Mouse (Mus musculus): ENCODE results near the gene Nrxn3. TPM values are rescaled to one million over a fixed set of nuclear protein-coding genes. Genes with fewer than 3 reads are reported as not detected.

The Nrxn3 gene
- polyA plus RNA-seq, 1 experiment from 2014 or later: 16.9 TPM

DNA sequence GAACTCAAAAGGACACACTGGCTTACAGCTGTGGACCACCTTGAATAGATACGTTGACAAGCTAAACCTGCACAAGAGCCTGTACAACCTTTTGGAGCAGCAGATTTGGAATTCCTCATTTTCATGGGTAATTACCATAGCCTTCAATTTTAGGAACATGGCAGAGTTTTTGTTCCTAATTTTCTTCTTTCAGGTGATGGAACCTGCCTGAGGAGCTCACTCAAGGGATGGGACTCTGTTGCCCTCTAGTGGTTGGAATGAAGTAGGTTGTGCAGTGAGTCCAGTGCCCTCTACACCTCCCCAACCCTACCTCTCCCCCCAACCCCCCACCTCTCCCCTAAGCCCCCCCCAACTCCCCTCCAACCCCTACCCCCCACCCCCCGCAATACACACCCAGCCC is 411.7 kb downstream of the Nrxn3 start:
- ATAC-seq (ENCODE audit: low FRiP score) (peak; percentile 62), DNase-seq (ENCODE audit: low spot score, missing footprints) (peak; percentile 68)
- H3K4me3 ChIP-seq (ENCODE audit: low read depth, low read length): no peak overlapping the region
- 79% methylated on average over 2 of the region's 2 CpGs for WGBS
- H3K36me3 ChIP-seq (ENCODE audit: control insufficient read depth, insufficient read depth, low read length): no peaks in the 10 kb centered on the region
- no peak overlapping the region for H3K4me2 ChIP-seq
- no peak overlapping the region for H3K9ac ChIP-seq (ENCODE audit: low read length)
- no peak overlapping the region for H3K27ac ChIP-seq (ENCODE audit: low read depth, low read length)
- H3K9me3 ChIP-seq (ENCODE audit: control insufficient read depth, low read length): no peaks in the 10 kb centered on the region
- H3K4me1 ChIP-seq (ENCODE audit: control insufficient read depth, insufficient read depth, low read length): no peaks in the 10 kb centered on the region
- no peaks in the 10 kb centered on the region for H3K27me3 ChIP-seq (ENCODE audit: control insufficient read depth, insufficient read depth, low read length)

DNA sequence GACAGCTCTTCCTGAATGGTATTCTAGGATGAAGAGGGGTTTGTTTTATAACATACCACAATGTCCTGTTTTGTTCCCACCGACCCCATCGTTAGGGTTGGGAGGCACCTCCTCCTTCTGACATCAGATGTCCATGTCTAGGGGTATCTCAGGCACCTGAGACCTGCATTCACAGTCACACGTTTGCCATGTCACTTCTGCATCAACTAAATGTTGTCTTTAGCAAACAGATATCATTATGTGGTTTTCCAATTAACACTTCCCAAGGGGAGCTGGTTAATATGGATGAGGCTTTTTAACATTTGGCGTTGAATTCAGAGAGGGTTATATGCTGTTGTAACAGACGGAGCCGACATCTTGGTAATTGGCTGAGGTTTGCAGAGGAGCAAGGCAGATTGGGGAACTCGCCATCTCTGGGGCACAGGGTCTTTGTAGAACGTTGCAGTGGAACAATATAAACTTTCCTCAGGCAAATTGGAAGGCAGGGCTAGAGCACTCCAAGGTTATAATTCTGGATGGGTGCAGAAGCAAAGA is 412.2 kb downstream of the Nrxn3 start:
- Histone ChIP-seq H3K36me3 (ENCODE audit: control insufficient read depth, insufficient read depth, low read length) (no peaks in the 10 kb centered on the region), H3K4me3 (ENCODE audit: low read depth, low read length) (no peak overlapping the region), H3K4me1 (ENCODE audit: control insufficient read depth, insufficient read depth, low read length) (no peaks in the 10 kb centered on the region), H3K9me3 (ENCODE audit: control insufficient read depth, low read length) (no peaks in the 10 kb centered on the region), H3K27ac (ENCODE audit: low read depth, low read length) (no peak overlapping the region), H3K27me3 (ENCODE audit: control insufficient read depth, insufficient read depth, low read length) (no peaks in the 10 kb centered on the region), H3K4me2 (no peak overlapping the region), H3K9ac (ENCODE audit: low read length) (no peak overlapping the region)
- ATAC-seq (ENCODE audit: low FRiP score) (peak; percentile 30), DNase-seq (ENCODE audit: low spot score, missing footprints) (peak; percentile 72)
- 70% methylated on average over 8 of the region's 8 CpGs for WGBS

DNA sequence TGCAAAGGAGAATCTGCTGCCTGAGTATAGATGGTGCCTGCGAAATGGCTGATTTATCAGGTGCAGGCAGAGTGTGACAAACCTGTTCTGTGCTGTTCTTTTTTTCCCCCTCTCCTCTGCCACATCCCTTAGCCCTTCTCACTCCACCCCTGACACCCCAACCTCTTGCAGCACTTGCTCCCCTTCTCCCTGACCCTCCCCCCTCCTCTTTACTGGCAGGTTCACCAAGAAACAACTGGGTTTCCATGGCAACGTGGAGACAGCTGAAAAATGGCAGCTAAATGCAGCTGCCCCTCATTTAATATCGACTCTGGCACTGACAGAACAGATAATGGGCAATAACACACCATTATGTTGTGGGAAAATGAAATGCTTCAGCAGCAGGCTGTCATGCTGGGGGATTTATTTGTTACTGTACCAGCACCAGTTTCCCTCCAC is 426.3 kb downstream of the Nrxn3 start:
- H3K4me3 ChIP-seq (ENCODE audit: low read depth, low read length): no peak overlapping the region
- H3K9ac ChIP-seq (ENCODE audit: low read length): peak overlapping the region; percentile 17; the same call in 1 of the 2 replicates
- H3K36me3 ChIP-seq (ENCODE audit: control insufficient read depth, insufficient read depth, low read length): no peaks in the 10 kb centered on the region
- ATAC-seq (ENCODE audit: low FRiP score) (peak; percentile 90), DNase-seq (ENCODE audit: low spot score, missing footprints) (peak; percentile 91)
- peak overlapping the region; percentile 23 for H3K4me2 ChIP-seq
- WGBS: 14% methylated on average over 3 of the region's 3 CpGs
- H3K4me1 ChIP-seq (ENCODE audit: control insufficient read depth, insufficient read depth, low read length): peaks cover 11% of the 10 kb centered on the region
- peak overlapping the region; percentile 3; the same call in 1 of the 2 replicates for H3K27ac ChIP-seq (ENCODE audit: low read depth, low read length)
- H3K9me3 ChIP-seq (ENCODE audit: control insufficient read depth, low read length): no peaks in the 10 kb centered on the region
- no peaks in the 10 kb centered on the region for H3K27me3 ChIP-seq (ENCODE audit: control insufficient read depth, insufficient read depth, low read length)

DNA sequence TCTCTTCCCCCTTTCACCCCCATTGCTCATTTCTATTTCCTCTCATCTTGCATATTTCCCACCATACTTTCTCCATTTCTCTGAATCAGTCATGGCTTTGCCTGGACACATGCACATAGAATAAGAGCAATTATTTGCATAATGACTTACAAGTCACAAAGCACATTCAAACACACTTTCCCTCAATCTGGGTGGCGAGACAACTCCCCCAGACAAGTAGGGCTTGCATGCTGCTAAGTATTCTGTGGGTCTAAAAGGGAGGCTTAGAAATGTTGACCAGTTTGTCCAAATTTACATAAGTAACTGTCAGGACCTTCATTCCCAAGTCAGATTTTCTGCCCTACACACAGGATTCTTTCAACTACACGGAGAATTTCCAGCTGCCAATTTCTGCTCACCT is 426.8 kb downstream of the Nrxn3 start:
- WGBS: 24% methylated on average over 2 of the region's 2 CpGs
- H3K9me3 ChIP-seq (ENCODE audit: control insufficient read depth, low read length): no peaks in the 10 kb centered on the region
- H3K4me1 ChIP-seq (ENCODE audit: control insufficient read depth, insufficient read depth, low read length): peaks cover 11% of the 10 kb centered on the region
- H3K27me3 ChIP-seq (ENCODE audit: control insufficient read depth, insufficient read depth, low read length): no peaks in the 10 kb centered on the region
- peak overlapping the region; percentile 23 for H3K4me2 ChIP-seq
- no peaks in the 10 kb centered on the region for H3K36me3 ChIP-seq (ENCODE audit: control insufficient read depth, insufficient read depth, low read length)
- ATAC-seq (ENCODE audit: low FRiP score) (peak; percentile 83), DNase-seq (ENCODE audit: low spot score, missing footprints) (peak; percentile 90)
- peak overlapping the region; percentile 17; the same call in 1 of the 2 replicates for H3K9ac ChIP-seq (ENCODE audit: low read length)
- H3K4me3 ChIP-seq (ENCODE audit: low read depth, low read length): no peak overlapping the region
- peak overlapping the region; percentile 3; the same call in 1 of the 2 replicates for H3K27ac ChIP-seq (ENCODE audit: low read depth, low read length)

DNA sequence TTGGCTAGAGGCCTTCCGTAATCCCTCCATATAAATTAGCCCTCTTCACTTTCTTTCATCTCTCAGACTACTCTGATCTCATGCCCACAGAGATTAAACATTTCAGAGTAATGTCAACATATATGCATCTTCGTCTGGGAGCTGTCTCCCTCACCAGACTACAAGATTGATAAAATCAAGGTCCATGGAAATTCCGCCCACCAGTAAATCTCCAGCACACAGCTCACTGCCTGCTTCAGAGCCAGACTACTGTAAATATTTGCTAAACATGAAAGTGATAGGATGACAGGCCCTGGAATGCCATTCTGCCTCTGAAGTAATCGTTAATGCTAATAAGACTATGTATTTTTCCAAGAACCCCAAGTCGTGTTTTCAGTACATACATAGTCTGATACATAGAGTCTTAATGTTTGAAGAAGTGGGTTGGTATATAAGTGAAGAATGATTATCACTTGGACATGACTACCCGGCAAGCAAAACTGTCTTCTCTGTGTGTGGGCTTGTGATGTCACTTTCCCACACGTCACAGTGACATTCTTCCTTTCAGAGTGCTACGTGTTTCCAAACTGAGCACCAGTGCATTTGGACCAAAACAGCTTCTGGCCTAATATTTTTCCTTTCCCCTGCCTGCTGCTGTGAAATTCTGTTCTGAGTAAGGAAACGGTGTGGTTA is 433.5 kb downstream of the Nrxn3 start:
- Histone ChIP-seq H3K4me1 (ENCODE audit: control insufficient read depth, insufficient read depth, low read length) (no peaks in the 10 kb centered on the region), H3K9ac (ENCODE audit: low read length) (no peak overlapping the region), H3K4me3 (ENCODE audit: low read depth, low read length) (no peak overlapping the region), H3K27ac (ENCODE audit: low read depth, low read length) (no peak overlapping the region), H3K36me3 (ENCODE audit: control insufficient read depth, insufficient read depth, low read length) (no peaks in the 10 kb centered on the region), H3K4me2 (no peak overlapping the region), H3K27me3 (ENCODE audit: control insufficient read depth, insufficient read depth, low read length) (no peaks in the 10 kb centered on the region), H3K9me3 (ENCODE audit: control insufficient read depth, low read length) (no peaks in the 10 kb centered on the region)
- DNase-seq (ENCODE audit: low spot score, missing footprints) (no peak), ATAC-seq (ENCODE audit: low FRiP score) (no peak)
- 81% methylated on average over 9 of the region's 9 CpGs for WGBS

DNA sequence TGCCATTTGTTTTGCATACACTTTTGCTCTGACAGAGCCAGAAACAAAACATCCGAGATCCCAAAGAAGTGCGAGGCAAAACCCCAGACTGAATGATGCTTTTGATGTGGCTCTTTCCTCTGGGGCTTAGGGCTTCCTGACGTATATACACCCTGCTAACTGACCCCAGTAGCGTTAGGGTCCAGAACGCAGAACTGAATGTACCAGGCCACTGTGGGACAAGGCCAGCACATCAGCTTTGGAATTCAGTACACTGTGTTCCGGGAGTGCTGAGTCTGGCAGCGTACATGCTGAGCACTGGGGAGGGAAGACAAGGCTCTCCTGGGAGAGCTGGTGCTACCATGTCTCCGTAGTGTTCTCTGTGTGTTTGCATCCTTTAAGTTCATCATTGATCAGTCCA is 436.7 kb downstream of the Nrxn3 start:
- ATAC-seq (ENCODE audit: low FRiP score): no peak
- no peaks in the 10 kb centered on the region for H3K4me1 ChIP-seq (ENCODE audit: control insufficient read depth, insufficient read depth, low read length)
- no peaks in the 10 kb centered on the region for H3K27me3 ChIP-seq (ENCODE audit: control insufficient read depth, insufficient read depth, low read length)
- H3K27ac ChIP-seq (ENCODE audit: low read depth, low read length): no peak overlapping the region
- no peak overlapping the region for H3K4me2 ChIP-seq
- no peak overlapping the region for H3K4me3 ChIP-seq (ENCODE audit: low read depth, low read length)
- WGBS: 69% methylated on average over 8 of the region's 8 CpGs
- H3K36me3 ChIP-seq (ENCODE audit: control insufficient read depth, insufficient read depth, low read length): no peaks in the 10 kb centered on the region
- no peak overlapping the region for H3K9ac ChIP-seq (ENCODE audit: low read length)
- no peak for DNase-seq (ENCODE audit: low spot score, missing footprints)
- no peaks in the 10 kb centered on the region for H3K9me3 ChIP-seq (ENCODE audit: control insufficient read depth, low read length)

DNA sequence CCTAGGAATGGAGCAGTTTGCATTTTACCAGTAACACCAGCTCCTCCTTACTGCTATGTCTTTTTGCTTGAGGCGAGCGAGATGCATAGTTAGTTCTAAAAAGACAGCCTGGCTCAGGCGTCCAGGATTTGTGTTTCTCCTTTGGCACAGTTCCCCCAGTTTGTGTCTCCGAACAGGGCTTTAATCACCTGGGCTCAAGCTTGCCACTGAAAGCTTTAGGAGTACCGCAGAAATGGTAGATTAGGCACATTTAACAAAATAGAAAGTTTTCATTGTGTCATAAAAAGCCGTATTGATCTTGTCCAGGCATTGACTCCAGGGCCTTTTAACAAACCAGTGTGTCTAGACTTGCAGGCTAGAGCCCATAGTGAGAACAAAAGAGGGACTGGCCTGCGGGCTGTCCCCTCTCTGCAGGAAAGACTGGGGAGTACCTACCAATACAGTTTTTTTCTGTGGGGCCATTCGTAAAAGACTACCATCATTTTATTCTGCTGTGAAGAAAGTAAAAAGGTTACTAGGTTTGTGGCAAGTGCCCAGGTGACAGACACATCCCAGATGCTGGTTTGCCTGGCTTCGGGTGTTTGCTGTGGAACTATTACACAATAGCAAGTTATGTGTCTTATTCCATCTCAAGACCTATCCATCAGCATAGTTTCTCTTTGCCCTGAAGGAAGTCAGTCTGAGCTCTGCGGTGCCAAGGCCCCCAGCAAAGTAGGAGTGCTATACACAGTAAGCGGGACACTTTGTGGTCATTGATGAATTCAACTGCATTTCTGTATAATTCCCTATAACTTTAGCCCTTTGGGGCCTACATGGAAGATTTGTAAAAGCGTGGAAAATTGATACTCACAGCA is 451.9 kb downstream of the Nrxn3 start:
- DNase-seq (ENCODE audit: low spot score, missing footprints): no peak
- WGBS: 41% methylated on average over 12 of the region's 12 CpGs

DNA sequence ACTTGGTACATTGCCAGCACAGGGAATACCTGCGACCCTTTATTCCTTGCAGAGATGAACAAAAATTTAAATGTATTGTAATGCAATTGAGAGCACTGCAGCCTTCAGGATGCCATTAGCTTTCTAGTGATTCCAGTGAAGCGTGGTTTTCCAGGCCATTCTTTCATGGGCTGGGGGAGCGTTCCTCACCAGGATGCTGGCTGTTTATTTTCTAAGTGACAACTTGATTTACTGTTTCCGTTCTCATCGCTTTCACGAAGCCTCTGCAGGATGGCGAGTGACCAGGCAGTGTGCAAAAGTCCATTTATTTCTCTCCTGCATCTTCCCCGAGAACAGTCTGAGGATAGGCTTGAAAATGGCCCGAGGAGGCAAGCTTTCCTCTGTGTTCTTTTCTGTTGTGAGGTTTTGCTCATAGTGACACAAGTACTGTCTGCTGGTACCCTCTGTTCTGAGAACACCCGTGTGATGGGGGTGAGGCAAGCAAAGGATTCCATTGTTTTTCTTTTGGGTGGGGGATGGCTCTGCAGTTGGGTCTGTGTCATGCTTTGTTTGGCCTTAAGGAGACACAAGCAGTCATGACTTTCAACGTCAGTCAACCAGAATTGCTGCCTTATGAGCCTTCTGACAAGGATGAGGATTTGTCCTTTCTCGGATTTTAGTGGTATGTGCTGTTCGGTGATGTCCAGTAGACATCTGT is 457.4 kb downstream of the Nrxn3 start:
- DNase-seq (ENCODE audit: low spot score, missing footprints) (no peak), ATAC-seq (ENCODE audit: low FRiP score) (no peak)
- no peak overlapping the region for H3K27ac ChIP-seq (ENCODE audit: low read depth, low read length)
- H3K9me3 ChIP-seq (ENCODE audit: control insufficient read depth, low read length): no peaks in the 10 kb centered on the region
- H3K27me3 ChIP-seq (ENCODE audit: control insufficient read depth, insufficient read depth, low read length): no peaks in the 10 kb centered on the region
- H3K4me1 ChIP-seq (ENCODE audit: control insufficient read depth, insufficient read depth, low read length): peaks cover 4% of the 10 kb centered on the region
- H3K9ac ChIP-seq (ENCODE audit: low read length): no peak overlapping the region
- no peak overlapping the region for H3K4me2 ChIP-seq
- 73% methylated on average over 13 of the region's 13 CpGs for WGBS
- no peaks in the 10 kb centered on the region for H3K36me3 ChIP-seq (ENCODE audit: control insufficient read depth, insufficient read depth, low read length)
- no peak overlapping the region for H3K4me3 ChIP-seq (ENCODE audit: low read depth, low read length)

More for the DNA sequence above, 451.9 kb downstream of the Nrxn3 start:
- H3K36me3 ChIP-seq (ENCODE audit: control insufficient read depth, insufficient read depth, low read length): no peaks in the 10 kb centered on the region
- no peaks in the 10 kb centered on the region for H3K9me3 ChIP-seq (ENCODE audit: control insufficient read depth, low read length)
- no peak overlapping the region for H3K9ac ChIP-seq (ENCODE audit: low read length)
- no peak overlapping the region for H3K4me3 ChIP-seq (ENCODE audit: low read depth, low read length)
- H3K4me1 ChIP-seq (ENCODE audit: control insufficient read depth, insufficient read depth, low read length): peaks cover 7% of the 10 kb centered on the region; the same call in 1 of the 2 replicates
- H3K4me2 ChIP-seq: no peak overlapping the region
- peak overlapping the region; percentile 16 for H3K27ac ChIP-seq (ENCODE audit: low read depth, low read length)
- peak; percentile 62; the same call in 1 of the 2 replicates for ATAC-seq (ENCODE audit: low FRiP score)
- no peaks in the 10 kb centered on the region for H3K27me3 ChIP-seq (ENCODE audit: control insufficient read depth, insufficient read depth, low read length)

All from midbrain, embryonic 11.5 days (tissue).